Mouse (Mus musculus): ENCODE data around the gene Arl8a. TPM values are rescaled to one million over a fixed set of nuclear protein-coding genes. Genes with fewer than 3 reads are reported as not detected.
A peak's percentile ranks its signal among the peaks of the same experiment; 100 is the strongest.
"Not testable (repeated sequence)": the region's sequence is repeated elsewhere in the genome, so short reads cannot be mapped to it uniquely, and the experiment has no call there.

Gene Arl8a
- total RNA-seq, 4 experiments from 2014 or later = 251 to 262 (median 254) TPM

GRCm38 (mm10) chr1:135169556-135170224 lies 23.1 kb downstream of the Arl8a start:
- DNase-seq (ENCODE audit: low spot score in 2 of 2) = no peak

GRCm38 (mm10) chr1:135170299-135170698 lies 23.7 kb downstream of the Arl8a start:
- DNase-seq (ENCODE audit: low spot score in 2 of 2) = no peak

DNA sequence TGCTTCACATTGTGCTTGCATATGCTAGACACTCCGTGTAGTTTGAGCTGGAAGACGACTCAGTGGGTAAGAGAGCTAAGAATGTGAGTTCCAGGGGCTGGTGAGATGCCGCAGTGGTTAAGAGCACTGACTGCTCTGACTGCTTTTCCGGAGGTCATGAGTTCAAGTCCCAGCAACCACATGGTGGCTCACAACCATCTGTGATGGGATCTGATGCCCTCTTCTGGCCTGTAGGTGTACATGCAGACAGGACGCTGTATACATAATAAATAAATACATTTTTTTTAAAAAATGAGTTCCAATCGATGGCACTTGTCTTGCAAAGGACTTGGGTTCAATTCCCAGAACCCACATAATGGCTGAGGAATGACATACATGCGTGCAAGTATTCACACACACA lies 24.6 kb downstream of the Arl8a start:
- DNase-seq (ENCODE audit: low spot score in 2 of 2) = no peak

DNA sequence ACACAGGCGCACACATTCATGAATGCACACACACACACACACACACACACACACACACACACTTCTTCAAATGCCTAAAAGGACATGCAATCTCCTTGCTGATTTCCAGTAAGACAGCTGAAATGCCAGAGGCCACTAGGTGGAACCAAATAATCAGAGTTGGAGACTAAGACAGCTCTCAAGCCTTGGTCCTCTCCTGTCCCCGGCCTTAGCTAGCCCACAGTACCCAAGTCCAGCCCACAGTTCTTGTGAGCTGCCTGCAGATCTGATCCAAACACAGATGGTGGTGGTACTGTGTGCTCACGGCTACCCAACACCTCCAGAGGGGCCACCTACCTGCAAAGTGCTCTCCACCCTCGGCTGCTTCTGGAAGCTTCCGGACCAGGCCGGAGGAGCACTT lies 25.4 kb downstream of the Arl8a start:
- peak in 1 of 2 experiments; percentile 76 for DNase-seq (ENCODE audit: low spot score in 2 of 2)

GRCm38 (mm10) chr1:135173311-135173710 lies 26.7 kb downstream of the Arl8a start:
- no peak for DNase-seq (ENCODE audit: low spot score in 2 of 2)

GRCm38 (mm10) chr1:135175176-135175575 lies 28.6 kb downstream of the Arl8a start:
- DNase-seq (ENCODE audit: low spot score in 2 of 2) = no peak

DNA sequence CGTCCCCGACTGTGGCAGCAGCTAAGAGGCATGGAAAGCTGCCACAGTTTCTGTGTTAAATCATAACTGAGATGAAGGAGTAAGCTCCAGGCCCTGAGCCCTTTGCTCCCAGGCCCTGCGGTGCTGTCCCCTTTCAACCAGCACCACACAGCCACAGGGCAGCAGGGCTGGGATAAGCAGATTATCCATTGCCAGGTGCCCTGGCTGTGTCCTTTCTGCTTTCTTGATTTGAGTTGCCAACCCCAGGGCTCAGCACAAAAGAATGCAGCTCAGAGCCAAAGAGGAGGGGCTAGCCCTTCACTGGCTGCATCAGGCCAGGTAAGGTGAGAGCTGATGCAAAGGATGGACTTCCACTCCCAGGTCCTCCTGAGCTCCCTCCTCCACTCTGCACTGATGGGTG lies 31.1 kb downstream of the Arl8a start:
- DNase-seq (ENCODE audit: low spot score in 2 of 2) = no peak

DNA sequence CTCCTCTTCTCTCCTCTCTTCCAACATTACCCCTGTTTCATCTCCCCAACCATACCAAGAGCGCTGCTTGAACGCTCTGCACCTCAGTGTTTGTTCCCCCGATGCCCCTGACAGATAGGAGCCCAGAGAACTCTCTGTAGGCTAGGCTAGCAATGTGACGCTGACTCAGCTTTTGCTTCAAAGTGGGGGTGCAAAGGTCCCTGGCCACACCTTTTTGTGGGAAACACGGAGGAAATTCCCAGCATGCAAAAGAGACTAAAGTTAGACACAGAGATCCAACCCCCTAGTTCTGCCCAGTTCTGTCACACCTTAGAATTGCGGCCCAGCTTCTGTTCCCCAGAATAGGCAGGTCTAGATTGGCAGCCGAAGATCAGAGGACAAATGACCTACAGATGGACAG lies 32.2 kb downstream of the Arl8a start:
- no peak for DNase-seq (ENCODE audit: low spot score in 2 of 2)

GRCm38 (mm10) chr1:135180830-135181229 lies 34.2 kb downstream of the Arl8a start:
- DNase-seq (ENCODE audit: low spot score in 2 of 2) = no peak

DNA sequence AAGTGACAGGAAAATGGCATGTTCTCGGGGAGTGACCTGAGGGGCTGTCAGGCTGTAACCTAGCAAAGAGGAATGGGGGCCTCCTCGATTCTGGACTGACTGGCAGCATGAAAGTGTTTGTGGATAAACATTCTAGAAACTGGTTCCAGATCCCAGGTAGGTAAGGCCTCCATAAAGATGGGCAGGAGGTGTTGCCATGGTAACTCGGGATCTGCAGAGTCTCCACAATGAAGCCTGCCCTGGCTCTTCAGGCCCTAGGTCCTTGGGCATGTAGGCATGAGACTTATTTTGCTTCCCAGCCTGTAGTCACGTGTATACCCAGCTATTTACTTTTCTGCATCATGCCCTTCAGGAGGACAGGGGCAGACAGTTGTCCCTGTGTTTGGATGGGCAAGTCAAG lies 34.7 kb downstream of the Arl8a start:
- no peak for DNase-seq (ENCODE audit: low spot score in 2 of 2)

DNA sequence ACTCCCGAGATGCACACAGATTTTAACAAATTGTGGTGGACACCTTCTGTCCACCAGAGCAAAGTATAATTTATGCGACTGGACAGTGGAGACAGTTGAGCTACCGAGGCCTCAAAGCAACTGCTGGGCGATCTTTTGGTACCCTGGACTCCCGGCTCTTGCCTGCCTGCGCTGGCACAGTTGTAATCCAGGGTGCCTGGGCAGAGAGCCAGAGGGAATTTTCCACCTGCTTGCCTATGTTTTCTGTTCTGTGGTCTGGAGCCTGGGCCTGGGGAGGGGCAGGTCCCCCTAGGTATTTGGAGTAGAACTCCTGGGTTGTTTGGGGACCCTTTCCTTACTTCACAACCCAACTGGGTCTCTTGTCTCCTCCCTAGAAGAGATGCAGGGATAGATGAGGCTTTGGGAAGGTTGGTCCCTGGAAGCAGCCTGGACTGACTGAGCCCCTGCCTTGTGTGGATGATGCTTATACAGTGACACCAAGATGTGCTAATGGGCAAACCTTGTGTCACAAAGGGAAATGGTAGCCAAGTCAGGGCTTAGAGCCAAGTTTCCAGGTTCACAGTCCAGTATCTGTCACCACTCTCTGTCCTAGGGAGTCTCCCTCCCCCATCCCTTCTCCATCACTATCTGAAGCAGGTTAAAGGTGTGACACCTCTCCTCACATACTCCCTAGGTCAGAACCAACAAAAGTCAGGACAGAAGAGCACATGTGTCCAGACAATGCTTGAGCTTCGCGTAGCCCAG lies 35.4 kb downstream of the Arl8a start:
- no peak for DNase-seq (ENCODE audit: low spot score in 2 of 2)

DNA sequence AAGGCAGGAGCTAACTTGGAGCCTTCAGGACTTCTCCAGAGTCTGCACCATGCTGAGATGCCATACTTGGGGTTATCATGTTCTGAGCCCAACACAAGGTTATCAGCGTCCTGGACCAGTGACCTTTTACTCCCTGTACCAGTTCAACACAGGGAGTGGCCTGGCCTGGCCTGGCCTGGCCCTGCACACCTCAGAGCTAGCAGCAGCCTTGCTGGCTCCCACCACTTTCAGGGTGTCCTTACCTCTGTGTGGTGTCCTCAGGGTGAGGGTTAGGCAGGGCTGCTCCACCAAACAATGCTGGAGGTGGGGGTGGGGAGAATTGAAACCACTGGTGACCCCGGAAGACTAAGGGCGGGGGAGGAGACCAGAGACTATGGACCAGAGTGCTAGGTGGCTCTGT lies 36.4 kb downstream of the Arl8a start:
- DNase-seq (ENCODE audit: low spot score in 2 of 2) = no peak

- DNase-seq (ENCODE audit: low spot score in 2 of 2) = no peak
These were observed 36.8 kb downstream of the Arl8a start for GRCm38 (mm10) chr1:135183448-135183847.

DNA sequence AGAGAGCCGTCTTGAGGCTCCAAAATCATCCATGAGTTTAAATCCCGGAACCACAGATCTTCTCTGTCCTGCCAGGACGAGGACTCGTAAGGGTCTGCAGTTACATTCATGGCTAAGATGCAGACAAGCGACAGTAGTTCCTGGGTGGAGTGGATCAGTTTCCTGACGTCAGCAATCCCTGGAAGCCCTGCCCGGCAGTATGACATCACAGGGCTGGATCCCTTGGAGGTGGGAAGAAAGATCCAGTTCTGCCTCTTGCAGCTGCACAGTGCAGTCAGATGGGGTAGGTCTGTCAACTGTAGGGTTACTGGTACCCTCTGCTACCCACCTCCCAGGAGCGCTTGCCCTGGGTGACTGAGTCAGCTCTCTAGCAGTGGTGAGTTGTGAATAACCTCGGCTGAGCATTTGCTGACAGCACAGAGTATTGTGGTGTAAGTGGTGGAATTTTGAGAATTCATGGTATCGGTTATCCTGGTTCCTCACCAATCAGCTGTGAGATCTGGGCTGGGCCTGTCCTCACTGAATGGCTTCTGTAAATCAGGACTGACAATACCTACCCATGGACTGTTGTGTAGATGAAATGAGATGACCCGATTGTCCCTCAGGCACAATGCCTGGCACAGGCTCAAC lies 37.4 kb downstream of the Arl8a start:
- no peak for DNase-seq (ENCODE audit: low spot score in 2 of 2)

- no peak for DNase-seq (ENCODE audit: low spot score in 2 of 2)
These were observed 39.3 kb downstream of the Arl8a start for GRCm38 (mm10) chr1:135185936-135186335.

- DNase-seq (ENCODE audit: low spot score in 2 of 2) = no peak
These were observed 39.8 kb downstream of the Arl8a start for GRCm38 (mm10) chr1:135186427-135186826.

GRCm38 (mm10) chr1:135187016-135187415 lies 40.4 kb downstream of the Arl8a start:
- DNase-seq (ENCODE audit: low spot score in 2 of 2) = not testable (repeated sequence)

DNA sequence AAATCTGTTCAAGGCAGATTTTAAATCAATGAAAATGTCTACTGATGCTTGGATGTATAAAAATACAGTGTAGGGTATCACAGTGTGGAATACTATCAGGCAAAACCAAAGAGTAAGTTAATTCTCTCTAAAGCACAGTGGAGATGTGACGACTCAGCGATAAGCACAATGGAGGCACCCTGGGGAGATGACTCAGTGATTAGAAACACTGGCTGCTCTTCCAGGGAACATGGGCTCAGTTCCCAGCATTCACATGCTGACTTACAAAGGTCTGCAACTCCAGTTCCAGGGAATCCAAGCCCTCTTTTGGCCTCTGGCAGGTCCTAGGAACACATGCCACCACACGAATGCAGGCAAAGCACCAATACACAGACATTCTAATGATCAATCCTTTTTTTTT lies 41.6 kb downstream of the Arl8a start:
- no peak for DNase-seq (ENCODE audit: low spot score in 2 of 2)

- no peak for DNase-seq (ENCODE audit: low spot score in 2 of 2)
These were observed 42.6 kb downstream of the Arl8a start for GRCm38 (mm10) chr1:135189186-135189585.

GRCm38 (mm10) chr1:135194335-135194734 lies 47.7 kb downstream of the Arl8a start:
- DNase-seq (ENCODE audit: low spot score in 2 of 2) = not testable (repeated sequence)

- no peak for DNase-seq (ENCODE audit: low spot score in 2 of 2)
These were observed 49.4 kb downstream of the Arl8a start for GRCm38 (mm10) chr1:135195907-135196440.

DNA sequence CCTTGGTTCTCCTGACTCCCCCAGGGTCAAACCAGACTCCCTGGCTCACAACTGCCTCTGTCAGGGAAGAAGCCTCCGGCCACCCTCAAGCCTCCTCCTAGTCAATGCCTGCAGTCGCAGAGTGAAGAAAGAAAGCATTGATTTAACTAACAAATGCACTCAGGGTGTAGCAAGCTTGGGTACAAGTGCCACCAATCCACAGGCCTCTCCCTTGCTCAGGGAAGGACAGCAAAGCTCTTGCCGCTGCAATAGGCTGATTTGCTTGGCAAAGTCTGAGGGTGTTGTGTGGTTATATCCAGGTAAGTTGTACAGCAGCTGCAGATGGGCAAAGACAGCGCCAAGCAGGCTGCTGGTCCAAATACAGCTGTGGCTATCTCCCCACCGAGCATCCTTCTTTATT lies 51.8 kb downstream of the Arl8a start:
- no peak for DNase-seq (ENCODE audit: low spot score in 2 of 2)

All from layer of hippocampus, adult 8-10 months (tissue).